11 mouse cellular contexts compared by ENCODE assay signal in the genomic region with DNA sequence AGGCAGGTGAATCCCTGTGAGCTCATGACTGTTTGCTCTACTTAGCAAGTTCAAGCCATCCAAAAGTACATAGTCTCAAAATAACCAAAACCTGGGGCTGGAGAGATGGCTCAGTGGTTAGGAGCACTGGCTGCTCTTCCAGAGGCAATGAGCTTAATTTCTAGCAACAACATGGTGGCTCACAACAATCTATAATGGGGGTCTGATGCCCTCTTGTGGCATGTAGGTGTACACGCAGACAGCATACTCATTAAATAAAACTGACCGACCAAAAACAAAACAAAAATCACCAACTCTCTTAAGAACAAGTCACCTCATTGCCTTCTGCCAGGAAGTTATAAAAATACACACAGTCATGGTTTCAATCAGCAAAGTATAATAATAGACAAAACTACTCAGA. TPM values are rescaled to one million over a fixed set of nuclear protein-coding genes. Genes with fewer than 3 reads are reported as not detected.
A peak's percentile ranks its signal among the peaks of the same experiment; 100 is the strongest.
DNase-seq lines count a peak whose midpoint lies in the region; ATAC-seq and TF ChIP-seq lines count a peak whose summit lies in the region.
"Had no signal": no experiment of that assay in that cellular context is flagged by ENCODE, and none has a peak within 500 bp of the region (broad histone marks: within the 10 kb centered on the region; RNA-seq: fewer than 3 reads in every experiment).

No protein-coding gene starts in this region.

- H3K36me3 ChIP-seq in heart, embryonic 12.5 days = no peaks in the 10 kb centered on the region
- H3K36me3 ChIP-seq in spleen, adult 2 months (ENCODE audit: control insufficient read depth, insufficient read depth, low read length) = no peaks in the 10 kb centered on the region
- no peaks in the 10 kb centered on the region for H3K36me3 ChIP-seq in neural tube, embryonic 15.5 days

- 21% methylated on average over 2 of the region's 2 CpGs for WGBS in heart, embryonic 12.5 days
- WGBS in spleen, adult 2 months = 7% methylated on average over 2 of the region's 2 CpGs
- WGBS in neural tube, embryonic 15.5 days = 15% methylated on average over 2 of the region's 2 CpGs

- H3K9me3 ChIP-seq in heart, embryonic 12.5 days (replicated peaks) = 0 out of 2 replicates have a peak, but pooled peaks cover 4% of the 10 kb centered on the region
- no peaks in the 10 kb centered on the region for H3K9me3 ChIP-seq in neural tube, embryonic 15.5 days (replicated peaks)

- ATAC-seq in heart, embryonic 12.5 days (ENCODE audit: insufficient number of reproducible peaks, low FRiP score) = no peak
- ATAC-seq in erythroblast, adult 5-6 weeks (replicated peaks; ENCODE audit: low FRiP score, poor library complexity, severe bottlenecking) = peak; percentile 88
- no peak for ATAC-seq in neural tube, embryonic 15.5 days (ENCODE audit: low FRiP score)

- H3K4me1 ChIP-seq in heart, embryonic 12.5 days (replicated peaks) = no peaks in the 10 kb centered on the region
- no peaks in the 10 kb centered on the region for H3K4me1 ChIP-seq in spleen, adult 2 months (ENCODE audit: control insufficient read depth, insufficient read depth, insufficient read length)
- H3K4me1 ChIP-seq in neural tube, embryonic 15.5 days = no peaks in the 10 kb centered on the region

- DNase-seq in heart, adult 11 months = peak; percentile 43
- DNase-seq in spleen, adult 2 months (ENCODE audit: low read depth in 1 of 2, low spot score in 2 of 2) = peak in 1 of 2 experiments; percentile 37
- DNase-seq in spleen, postnatal 4 days (ENCODE audit: low spot score in 2 of 2) = no peak
- no peak for DNase-seq in thymus, postnatal 36 days
- DNase-seq in thymus, adult 18-20 months = no peak

- no peak overlapping the region for H3K9ac ChIP-seq in heart, embryonic 12.5 days
- H3K9ac ChIP-seq in neural tube, embryonic 15.5 days (replicated peaks) = no peak overlapping the region

- no peak overlapping the region for H3K4me2 ChIP-seq in heart, embryonic 12.5 days
- no peak overlapping the region for H3K4me2 ChIP-seq in neural tube, embryonic 15.5 days

- TF ChIP-seq POLR2A in spleen, adult 2 months (IDR thresholded peaks at IDR 0.05; ENCODE audit: low read depth, low read length) = no peak

- H3K4me3 ChIP-seq in heart, embryonic 12.5 days = no peak overlapping the region
- H3K4me3 ChIP-seq in spleen, adult 2 months (ENCODE audit: extremely low read depth, insufficient read depth, insufficient read length) = no peak overlapping the region
- no peak overlapping the region for H3K4me3 ChIP-seq in neural tube, embryonic 15.5 days (replicated peaks)

- H3K27me3 ChIP-seq in heart, embryonic 12.5 days (replicated peaks) = peaks cover 26% of the 10 kb centered on the region
- H3K27me3 ChIP-seq in spleen, adult 2 months (ENCODE audit: control insufficient read depth, insufficient read depth, low read length) = no peaks in the 10 kb centered on the region
- H3K27me3 ChIP-seq in neural tube, embryonic 15.5 days (replicated peaks) = peaks cover 3% of the 10 kb centered on the region; the same call in 1 of the 2 replicates

- peak; percentile 34; the same call in 1 of the 2 replicates for TF ChIP-seq CTCF in spleen, adult 2 months (IDR thresholded peaks at IDR 0.05; ENCODE audit: extremely low read depth, insufficient read depth, insufficient read length, insufficient replicate concordance)

- no peak overlapping the region for H3K27ac ChIP-seq in heart, embryonic 12.5 days (ENCODE audit: poor library complexity, severe bottlenecking)
- H3K27ac ChIP-seq in spleen, adult 2 months (ENCODE audit: insufficient read depth, low read length) = no peak overlapping the region
- no peak overlapping the region for H3K27ac ChIP-seq in neural tube, embryonic 15.5 days (replicated peaks)

RNA-seq across cellular contexts. Expression of a gene that starts 26.4 kb away (rescaled TPM):
- 46.5 and 46.7 TPM in 2 replicates for polyA plus RNA-seq in heart, embryonic 12.5 days (2016; fragmentation: Nextera tagmentation; extraction: Ambion mirVana)
- polyA plus RNA-seq in spleen, adult 2 months (2012; rRNA removed) = 9.5 and 9.6 TPM in 2 replicates
- 97.2 and 111 TPM in 2 replicates for total RNA-seq in erythroblast, adult 5-6 weeks (2015; ENCODE audit: low replicate concordance)
- total RNA-seq in erythroblast, adult 5-6 weeks (2017; ENCODE audit: low replicate concordance) = 115 and 124 TPM in 2 replicates
- polyA plus RNA-seq in neural tube, embryonic 15.5 days (2015; fragmentation: Nextera tagmentation; extraction: Ambion mirVana) = 70.0 and 70.9 TPM in 2 replicates

RNA-seq across cellular contexts. Expression of a gene that starts 27.1 kb away (rescaled TPM):
- 1.9 and 2.0 TPM in 2 replicates for polyA plus RNA-seq in heart, embryonic 12.5 days (2016; fragmentation: Nextera tagmentation; extraction: Ambion mirVana)
- not detected in 2 replicates for polyA plus RNA-seq in spleen, adult 2 months (2012; rRNA removed)
- 6.1 and 10.4 TPM in 2 replicates for total RNA-seq in erythroblast, adult 5-6 weeks (2015; ENCODE audit: low replicate concordance)
- total RNA-seq in erythroblast, adult 5-6 weeks (2017; ENCODE audit: low replicate concordance) = not detected in 2 replicates
- 2.5 and 3.1 TPM in 2 replicates for polyA plus RNA-seq in neural tube, embryonic 15.5 days (2015; fragmentation: Nextera tagmentation; extraction: Ambion mirVana)
- total RNA-seq: adrenal gland, adult 18-20 months; left cerebral cortex, adult 18-20 months had no signal
- polyA plus RNA-seq: frontal cortex, adult 2 months had no signal

RNA-seq across cellular contexts. Expression of a gene that starts 43.3 kb away (rescaled TPM):
- 22.3 and 24.9 TPM in 2 replicates for polyA plus RNA-seq in heart, embryonic 12.5 days (2016; fragmentation: Nextera tagmentation; extraction: Ambion mirVana)
- polyA plus RNA-seq in spleen, adult 2 months (2012; rRNA removed) = 91.1 and 97.7 TPM in 2 replicates
- total RNA-seq in erythroblast, adult 5-6 weeks (2015; ENCODE audit: low replicate concordance) = 827 TPM in 2 replicates
- 564 and 619 TPM in 2 replicates for total RNA-seq in erythroblast, adult 5-6 weeks (2017; ENCODE audit: low replicate concordance)
- polyA plus RNA-seq in neural tube, embryonic 15.5 days (2015; fragmentation: Nextera tagmentation; extraction: Ambion mirVana) = 49.6 and 55.4 TPM in 2 replicates
